Mouse (Mus musculus): Measurements from ENCODE around the gene Eef1akmt3. TPM values are rescaled to one million over a fixed set of nuclear protein-coding genes. Genes with fewer than 3 reads are reported as not detected.

Gene Eef1akmt3
- polyA plus RNA-seq (2015; fragmentation: Nextera tagmentation; extraction: Ambion mirVana), result 0.23 and 0.31 TPM in 2 replicates

DNA sequence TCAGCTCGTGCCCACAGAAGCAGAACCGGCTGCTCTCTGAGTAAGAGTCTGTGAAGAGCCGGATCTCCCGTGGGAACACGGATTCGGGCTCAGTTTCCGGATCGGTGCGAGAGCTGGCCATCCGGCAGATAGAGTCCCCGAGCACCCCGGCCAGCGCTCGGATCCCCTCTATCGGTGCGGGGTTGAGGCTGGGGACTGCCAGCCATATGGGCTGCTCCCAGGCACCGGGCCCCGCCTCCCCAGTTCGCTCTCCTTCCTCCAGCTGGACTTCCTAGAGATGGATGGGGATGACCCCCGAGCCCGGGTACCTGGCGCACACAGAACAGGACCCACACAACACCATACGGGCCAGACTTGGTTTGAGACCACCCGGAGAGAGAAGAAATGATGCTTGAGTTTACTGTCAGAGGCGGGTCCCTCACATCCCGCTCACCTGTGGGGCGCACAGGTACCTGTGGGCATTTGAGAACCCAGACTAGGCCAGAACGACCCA is at the start of gene Eef1akmt3, which contains the start of gene Mettl1:
Eef1akmt3 (minus strand) TSS at position 240 of the 493 bp plus-strand sequence.
Mettl1 (plus strand) TSS at position 141 of the 493 bp plus-strand sequence.
- peak within 1 kb of the TSS; percentile 67 for H3K27ac ChIP-seq (ENCODE audit: low read depth, low read length)
- WGBS, result 0% methylated on average over 23 of the region's 28 CpGs

DNA sequence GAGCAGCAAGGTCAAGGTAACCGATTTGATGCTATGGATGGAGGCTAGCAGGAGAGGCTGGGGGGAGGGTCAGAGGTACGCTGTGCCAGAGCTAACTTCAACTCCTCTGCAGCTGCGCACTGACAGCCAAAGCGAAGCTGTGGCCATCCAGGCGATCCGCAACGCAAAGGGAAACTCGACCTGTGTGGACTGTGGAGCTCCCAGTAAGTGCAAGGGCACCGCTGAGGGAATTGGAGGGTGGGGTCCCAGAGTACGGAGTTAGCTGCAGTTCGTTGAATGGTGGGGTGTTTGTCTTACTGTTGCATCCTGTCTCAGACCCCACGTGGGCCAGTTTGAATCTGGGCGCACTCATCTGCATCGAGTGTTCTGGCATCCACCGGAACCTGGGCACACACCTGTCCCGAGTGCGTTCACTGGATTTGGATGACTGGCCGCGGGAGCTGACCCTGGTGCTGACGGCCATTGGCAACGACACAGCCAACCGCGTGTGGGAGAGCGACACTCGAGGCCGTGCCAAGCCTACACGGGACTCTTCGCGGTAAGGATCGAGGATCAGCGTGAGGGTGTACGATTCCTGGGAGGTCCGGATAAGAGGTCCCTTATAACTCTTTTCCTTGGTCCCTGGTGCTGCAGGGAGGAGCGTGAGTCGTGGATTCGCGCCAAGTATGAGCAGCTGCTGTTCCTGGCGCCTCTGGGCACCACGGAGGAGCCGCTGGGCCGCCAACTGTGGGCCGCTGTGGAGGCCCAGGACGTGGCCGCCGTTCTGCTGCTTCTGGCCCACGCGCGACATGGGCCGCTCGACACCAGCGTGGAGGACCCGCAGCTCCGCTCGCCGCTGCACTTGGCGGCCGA is 49.5 kb upstream of the Eef1akmt3 start:
- peaks cover 31% of the 10 kb centered on the region for H3K27me3 ChIP-seq (replicated peaks; ENCODE audit: control insufficient read depth, insufficient read depth, low read length)
- H3K4me2 ChIP-seq (ENCODE audit: low read length), result peak overlapping the region; percentile 39
- H3K9me3 ChIP-seq (ENCODE audit: control insufficient read depth, low read length), result no peaks in the 10 kb centered on the region
- 13% methylated on average over 57 of the region's 57 CpGs for WGBS
- peaks cover 30% of the 10 kb centered on the region for H3K4me1 ChIP-seq (ENCODE audit: control insufficient read depth, insufficient read depth, low read depth, low read length)
- peaks cover 30% of the 10 kb centered on the region for H3K36me3 ChIP-seq (ENCODE audit: control insufficient read depth, insufficient read depth, low read length)
- H3K4me3 ChIP-seq (ENCODE audit: low read length), result peak overlapping the region; percentile 7
- peak overlapping the region; percentile 13 for H3K9ac ChIP-seq (ENCODE audit: low read depth, low read length)
- no peak overlapping the region for H3K27ac ChIP-seq (ENCODE audit: low read depth, low read length)
- ATAC-seq, result peak; percentile 9; the same call in 1 of the 2 replicates

More for the DNA sequence above, at the start of gene Eef1akmt3, which contains the start of gene Mettl1:
- Histone ChIP-seq H3K9ac (ENCODE audit: low read depth, low read length) (peak within 1 kb of the TSS; percentile 70), H3K36me3 (ENCODE audit: control insufficient read depth, insufficient read depth, low read length) (0 out of 2 replicates have a peak, but pooled peaks cover 4% of the 10 kb centered on the region), H3K27me3 (replicated peaks; ENCODE audit: control insufficient read depth, insufficient read depth, low read length) (peaks cover 4% of the 10 kb centered on the region), H3K4me2 (ENCODE audit: low read length) (peak within 1 kb of the TSS; percentile 98), H3K4me3 (ENCODE audit: low read length) (peak within 1 kb of the TSS; percentile 96), H3K4me1 (ENCODE audit: control insufficient read depth, insufficient read depth, low read depth, low read length) (peaks cover 13% of the 10 kb centered on the region), H3K9me3 (ENCODE audit: control insufficient read depth, low read length) (no peaks in the 10 kb centered on the region)
- peak; percentile 76 for ATAC-seq

GRCm38 (mm10) chr10:127085633-127086032 is 44.3 kb upstream of the Eef1akmt3 start:
- Histone ChIP-seq H3K4me3 (ENCODE audit: low read length) (no peak overlapping the region), H3K27me3 (replicated peaks; ENCODE audit: control insufficient read depth, insufficient read depth, low read length) (peaks cover 27% of the 10 kb centered on the region), H3K27ac (ENCODE audit: low read depth, low read length) (no peak overlapping the region), H3K4me1 (ENCODE audit: control insufficient read depth, insufficient read depth, low read depth, low read length) (peaks cover 19% of the 10 kb centered on the region), H3K9me3 (ENCODE audit: control insufficient read depth, low read length) (no peaks in the 10 kb centered on the region), H3K4me2 (ENCODE audit: low read length) (no peak overlapping the region), H3K9ac (ENCODE audit: low read depth, low read length) (no peak overlapping the region), H3K36me3 (ENCODE audit: control insufficient read depth, insufficient read depth, low read length) (peaks cover 27% of the 10 kb centered on the region)
- no peak for ATAC-seq
- 75% methylated on average over 6 of the region's 6 CpGs for WGBS

DNA sequence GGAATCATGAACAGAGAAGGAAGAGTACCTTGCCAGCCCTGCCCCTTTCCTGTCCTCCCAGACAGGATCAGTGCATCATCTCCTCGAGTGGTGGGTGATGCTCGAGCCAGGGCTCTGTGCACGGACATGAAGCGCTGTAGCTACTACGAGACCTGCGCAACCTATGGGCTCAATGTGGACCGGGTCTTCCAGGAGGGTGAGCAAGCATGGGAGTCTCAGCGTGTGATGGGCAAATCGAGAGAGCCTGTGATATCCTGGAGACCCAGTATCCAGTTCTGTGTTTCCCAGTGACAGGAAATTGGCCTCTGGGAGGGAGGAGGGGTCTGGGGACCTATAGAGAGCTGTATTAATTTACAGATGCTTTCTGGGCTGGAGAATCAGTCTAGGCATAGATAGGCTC is 43.7 kb upstream of the Eef1akmt3 start:
- Histone ChIP-seq H3K27me3 (replicated peaks; ENCODE audit: control insufficient read depth, insufficient read depth, low read length) (peaks cover 21% of the 10 kb centered on the region), H3K27ac (ENCODE audit: low read depth, low read length) (no peak overlapping the region), H3K9ac (ENCODE audit: low read depth, low read length) (no peak overlapping the region), H3K4me1 (ENCODE audit: control insufficient read depth, insufficient read depth, low read depth, low read length) (peaks cover 22% of the 10 kb centered on the region), H3K36me3 (ENCODE audit: control insufficient read depth, insufficient read depth, low read length) (peaks cover 27% of the 10 kb centered on the region), H3K4me3 (ENCODE audit: low read length) (no peak overlapping the region), H3K4me2 (ENCODE audit: low read length) (no peak overlapping the region), H3K9me3 (ENCODE audit: control insufficient read depth, low read length) (no peaks in the 10 kb centered on the region)
- 86% methylated on average over 9 of the region's 9 CpGs for WGBS
- ATAC-seq, result no peak

- Histone ChIP-seq H3K27me3 (replicated peaks; ENCODE audit: control insufficient read depth, insufficient read depth, low read length) (peaks cover 12% of the 10 kb centered on the region), H3K9ac (ENCODE audit: low read depth, low read length) (no peak overlapping the region)
- 49% methylated on average over 5 of the region's 5 CpGs for WGBS
Measured at GRCm38 (mm10) chr10:127083915-127084306, 42.6 kb upstream of the Eef1akmt3 start.

DNA sequence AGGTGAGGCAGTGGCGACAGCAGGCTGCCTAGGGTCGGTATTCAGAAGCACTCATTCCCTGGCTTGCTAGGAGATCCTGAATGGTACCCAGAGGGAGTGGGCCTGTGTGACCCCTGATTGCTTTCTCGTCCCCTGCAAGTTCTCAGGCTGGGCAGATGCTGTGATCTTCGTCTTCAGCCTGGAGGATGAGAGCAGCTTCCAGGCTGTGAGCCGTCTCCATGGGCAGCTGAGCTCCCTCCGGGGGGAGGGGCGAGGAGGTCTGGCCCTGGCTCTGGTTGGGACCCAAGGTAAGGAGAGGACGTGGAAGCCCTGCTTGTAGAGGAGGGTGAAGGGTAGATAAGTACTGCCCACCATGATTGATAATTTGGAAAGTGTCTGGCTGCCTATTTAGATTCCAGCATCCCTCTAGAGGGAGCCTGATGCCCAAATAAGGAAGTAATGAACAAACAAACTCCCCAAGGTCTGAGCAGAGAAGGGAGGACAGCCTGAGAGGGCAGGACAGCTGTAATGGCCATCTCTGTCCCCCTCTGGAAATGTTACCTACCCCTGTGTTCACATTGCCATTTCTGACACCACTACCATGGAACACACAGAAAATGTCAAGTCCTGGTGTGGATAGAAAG is 42.1 kb upstream of the Eef1akmt3 start:
- no peak overlapping the region for H3K9ac ChIP-seq (ENCODE audit: low read depth, low read length)
- H3K4me1 ChIP-seq (ENCODE audit: control insufficient read depth, insufficient read depth, low read depth, low read length), result peaks cover 24% of the 10 kb centered on the region
- no peak overlapping the region for H3K4me3 ChIP-seq (ENCODE audit: low read length)
- 35% methylated on average over 8 of the region's 8 CpGs for WGBS
- H3K36me3 ChIP-seq (ENCODE audit: control insufficient read depth, insufficient read depth, low read length), result peaks cover 19% of the 10 kb centered on the region
- no peak overlapping the region for H3K4me2 ChIP-seq (ENCODE audit: low read length)
- H3K9me3 ChIP-seq (ENCODE audit: control insufficient read depth, low read length), result no peaks in the 10 kb centered on the region
- ATAC-seq, result no peak
- peaks cover 9% of the 10 kb centered on the region; the same call in 1 of the 2 replicates for H3K27me3 ChIP-seq (replicated peaks; ENCODE audit: control insufficient read depth, insufficient read depth, low read length)
- H3K27ac ChIP-seq (ENCODE audit: low read depth, low read length), result no peak overlapping the region

More at GRCm38 (mm10) chr10:127083915-127084306, 42.6 kb upstream of the Eef1akmt3 start:
- Histone ChIP-seq H3K9me3 (ENCODE audit: control insufficient read depth, low read length) (no peaks in the 10 kb centered on the region), H3K4me2 (ENCODE audit: low read length) (no peak overlapping the region), H3K27ac (ENCODE audit: low read depth, low read length) (no peak overlapping the region), H3K4me1 (ENCODE audit: control insufficient read depth, insufficient read depth, low read depth, low read length) (peaks cover 22% of the 10 kb centered on the region), H3K4me3 (ENCODE audit: low read length) (no peak overlapping the region), H3K36me3 (ENCODE audit: control insufficient read depth, insufficient read depth, low read length) (peaks cover 21% of the 10 kb centered on the region)
- no peak for ATAC-seq

DNA sequence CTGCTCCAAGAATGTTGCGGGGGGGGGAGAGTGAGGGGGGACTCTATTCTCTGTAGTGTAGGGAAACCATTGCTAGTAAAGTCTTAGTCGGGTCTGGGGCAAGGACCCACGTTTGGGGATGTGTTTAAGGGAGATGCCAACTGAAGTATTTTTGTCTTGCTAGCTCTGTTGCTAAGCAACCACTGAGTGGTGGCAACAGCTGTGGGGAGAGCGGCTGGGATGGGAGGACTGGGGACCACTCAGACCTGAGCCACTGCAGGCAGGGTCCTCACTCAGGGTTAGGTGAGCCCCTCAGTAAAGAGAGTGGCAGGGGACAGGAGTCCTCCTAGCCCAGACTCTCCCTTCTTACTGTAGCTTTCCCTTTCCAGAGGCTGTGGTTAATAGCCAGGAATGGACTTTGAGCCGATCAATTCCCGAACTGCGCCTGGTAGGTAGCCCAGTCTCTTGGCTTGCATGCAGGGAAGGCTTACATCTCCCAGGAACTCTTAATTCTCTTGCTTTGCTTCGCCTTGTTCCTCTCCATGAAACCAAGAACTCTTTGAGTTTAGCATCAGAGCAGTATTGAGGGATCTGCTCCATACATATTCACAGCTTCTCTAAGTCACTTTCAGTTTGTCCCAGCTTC is 40.8 kb upstream of the Eef1akmt3 start:
- H3K9me3 ChIP-seq (ENCODE audit: control insufficient read depth, low read length), result no peaks in the 10 kb centered on the region
- no peaks in the 10 kb centered on the region for H3K27me3 ChIP-seq (replicated peaks; ENCODE audit: control insufficient read depth, insufficient read depth, low read length)
- peak overlapping the region; percentile 89; the same call in 1 of the 2 replicates for H3K9ac ChIP-seq (ENCODE audit: low read depth, low read length)
- peak overlapping the region; percentile 86 for H3K4me2 ChIP-seq (ENCODE audit: low read length)
- 21% methylated on average over 8 of the region's 8 CpGs for WGBS
- ATAC-seq, result no peak
- peaks cover 9% of the 10 kb centered on the region; the same call in 1 of the 2 replicates for H3K36me3 ChIP-seq (ENCODE audit: control insufficient read depth, insufficient read depth, low read length)
- H3K27ac ChIP-seq (ENCODE audit: low read depth, low read length), result no peak overlapping the region
- peak overlapping the region; percentile 83 for H3K4me3 ChIP-seq (ENCODE audit: low read length)
- H3K4me1 ChIP-seq (ENCODE audit: control insufficient read depth, insufficient read depth, low read depth, low read length), result peaks cover 28% of the 10 kb centered on the region

DNA sequence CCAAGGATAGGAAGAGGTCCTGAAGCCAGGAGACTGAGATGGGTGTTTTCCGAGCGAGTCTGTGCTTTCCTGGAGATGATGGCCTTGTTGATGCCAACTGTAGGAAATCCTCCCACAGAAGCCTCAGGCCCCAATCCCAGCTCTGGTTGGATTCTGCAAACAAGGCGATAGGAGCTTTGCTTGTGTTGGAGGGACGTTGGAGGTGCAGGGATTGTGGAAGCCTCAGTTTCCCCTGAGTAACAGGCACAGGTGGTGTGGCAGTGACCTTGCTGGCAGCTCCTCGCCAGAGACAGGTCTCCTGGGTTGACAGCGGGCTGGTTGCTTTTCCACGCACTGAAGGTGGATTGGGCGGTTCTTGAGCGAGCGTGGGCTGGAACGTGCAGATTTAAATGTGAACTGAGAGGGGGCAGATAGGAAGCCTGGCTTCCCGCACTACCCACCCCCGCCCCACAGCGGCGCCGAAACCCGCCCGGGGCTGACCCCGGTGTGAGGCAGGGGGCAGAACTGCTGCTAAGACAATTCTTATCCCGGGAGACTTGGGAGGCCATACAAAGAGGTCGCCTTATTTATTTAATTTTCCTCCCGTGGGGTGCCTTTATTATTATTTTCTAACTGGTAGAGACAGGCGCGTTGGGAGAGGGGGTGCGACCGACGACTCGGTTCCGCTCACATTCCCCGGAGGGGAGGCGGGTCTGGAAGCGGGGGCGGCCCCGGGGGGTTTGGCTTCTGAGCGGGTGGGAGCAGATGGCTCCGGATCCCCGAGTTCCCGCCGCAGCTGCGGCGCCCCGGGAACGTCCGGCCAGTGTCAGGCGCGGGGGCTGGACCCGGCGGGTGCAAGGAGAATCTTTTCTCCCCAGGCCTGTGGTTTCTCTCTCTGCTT is 39.8 kb upstream of the Eef1akmt3 start:
- peak overlapping the region; percentile 83 for H3K4me3 ChIP-seq (ENCODE audit: low read length)
- H3K36me3 ChIP-seq (ENCODE audit: control insufficient read depth, insufficient read depth, low read length), result peaks cover 8% of the 10 kb centered on the region; the same call in 1 of the 2 replicates
- peak overlapping the region; percentile 86 for H3K4me2 ChIP-seq (ENCODE audit: low read length)
- no peak for ATAC-seq
- no peak overlapping the region; the same call in 1 of the 2 replicates for H3K27ac ChIP-seq (ENCODE audit: low read depth, low read length)
- H3K9me3 ChIP-seq (ENCODE audit: control insufficient read depth, low read length), result no peaks in the 10 kb centered on the region
- H3K4me1 ChIP-seq (ENCODE audit: control insufficient read depth, insufficient read depth, low read depth, low read length), result peaks cover 32% of the 10 kb centered on the region
- H3K27me3 ChIP-seq (replicated peaks; ENCODE audit: control insufficient read depth, insufficient read depth, low read length), result no peaks in the 10 kb centered on the region
- 1% methylated on average over 43 of the region's 48 CpGs for WGBS
- peak overlapping the region; percentile 89 for H3K9ac ChIP-seq (ENCODE audit: low read depth, low read length)

Data from hindbrain, embryonic 16.5 days (tissue).